Mouse (Mus musculus) heart, postnatal 0 days (tissue): Measurements from ENCODE around the gene Igfbp7.

Source experiments
- CTCF ChIP-seq: IDR thresholded peaks from 2 replicates; pipeline ENCODE4 v1.5.1; 2016; ENCODE audit warnings: antibody characterized with exemption, control low read depth, low read depth
- EP300 ChIP-seq: IDR thresholded peaks from 2 replicates; pipeline ENCODE4 v1.6.1; 2016; ENCODE audit warnings: antibody characterized with exemption, low read depth

- TF ChIP-seq CTCF (no peak), EP300 (no peak)
These were observed 40.7 kb downstream of the Igfbp7 start for GRCm38 (mm10) chr5:77367145-77367544.
